Mouse (Mus musculus) adrenal gland, adult 8-10 months (tissue): ENCODE data around the gene Rassf3. TPM values are rescaled to one million over a fixed set of nuclear protein-coding genes. Genes with fewer than 3 reads are reported as not detected.
A peak's percentile ranks its signal among the peaks of the same experiment; 100 is the strongest.

Experiments used
- DNase-seq: peaks from one replicate; pipeline ENCODE4 v3.0.0; 2022
- total RNA-seq, 4 experiments: library from RNA; stranded (reverse); gene quantifications; 2 replicates each; pipeline ENCODE4 v1.2.4; 2022

The Rassf3 gene
- total RNA-seq, 4 experiments from 2014 or later = 36.3 to 54.6 (median 44.0) TPM

DNA sequence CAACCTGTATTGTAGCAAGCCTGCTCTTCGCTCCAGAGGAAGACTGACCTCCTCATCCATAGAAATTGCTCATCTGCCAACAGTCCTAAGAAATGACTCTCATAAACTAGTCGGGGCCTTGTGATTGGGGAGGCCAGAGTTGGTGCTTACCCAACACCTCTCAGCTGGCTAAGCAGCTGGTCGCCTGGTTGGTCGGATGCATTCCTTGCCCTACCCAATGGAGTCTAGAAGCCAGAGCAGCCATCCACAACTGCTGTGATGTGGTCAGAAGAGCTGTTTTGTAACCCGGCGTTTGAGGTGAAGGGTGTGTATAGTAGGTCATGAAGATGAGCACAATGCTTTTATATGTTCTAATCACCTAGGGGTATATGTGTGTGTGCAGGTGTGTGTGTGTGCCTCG, 77.5 kb downstream of the Rassf3 start:
- DNase-seq = no peak

- DNase-seq = no peak
Observed at GRCm38 (mm10) chr10:121395542-121396176, 80.5 kb downstream of the Rassf3 start.

DNA sequence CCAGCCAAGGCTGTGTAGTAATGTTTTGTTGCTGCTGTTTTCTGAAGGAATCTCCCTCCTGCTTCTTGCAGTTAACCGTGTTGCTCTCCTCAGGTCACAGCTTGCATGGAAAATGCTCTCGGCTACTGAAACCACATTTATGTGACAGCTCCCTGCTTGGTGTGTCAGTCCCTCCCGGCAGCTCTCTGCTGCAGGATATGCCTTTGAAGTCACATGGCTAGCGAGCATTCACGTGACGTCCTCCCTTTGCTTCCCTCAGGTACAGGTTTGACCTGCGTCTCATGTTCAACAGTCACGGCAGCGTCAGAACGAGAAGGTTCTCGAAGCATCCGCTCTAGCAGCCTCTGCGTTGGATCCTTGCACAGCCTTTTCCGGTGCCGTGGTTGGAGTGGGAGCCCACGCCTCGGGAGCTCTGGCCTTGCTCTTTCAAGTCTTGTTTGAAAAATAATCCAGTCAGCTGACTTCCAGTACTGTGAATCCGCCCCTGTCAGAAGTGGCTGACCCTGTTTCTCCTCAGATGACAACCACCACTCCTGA, 81.3 kb downstream of the Rassf3 start:
- DNase-seq = peak; percentile 34

GRCm38 (mm10) chr10:121394270-121394669, 81.9 kb downstream of the Rassf3 start:
- no peak for DNase-seq

DNA sequence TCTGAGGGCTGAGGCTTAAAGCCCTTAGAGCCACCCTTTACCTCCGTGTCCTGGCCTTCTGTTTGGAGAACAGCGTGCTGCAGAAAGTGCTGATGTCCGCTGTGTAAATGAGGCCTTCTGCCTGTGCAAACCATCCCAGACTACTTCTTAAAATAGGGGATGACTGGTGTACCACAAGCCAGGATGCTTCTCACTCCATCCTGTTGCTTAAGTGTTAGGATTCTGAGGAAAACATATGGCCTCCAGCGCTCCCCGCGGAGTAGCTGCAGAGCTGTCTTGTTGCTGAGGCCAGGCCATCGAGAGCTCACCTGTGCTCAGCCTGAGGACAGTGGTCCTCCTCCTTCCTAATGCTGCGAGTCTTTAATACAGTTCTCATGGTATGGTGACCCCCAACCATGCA, 84.2 kb downstream of the Rassf3 start:
- DNase-seq = no peak

GRCm38 (mm10) chr10:121390602-121391001, 85.5 kb downstream of the Rassf3 start:
- no peak for DNase-seq

DNA sequence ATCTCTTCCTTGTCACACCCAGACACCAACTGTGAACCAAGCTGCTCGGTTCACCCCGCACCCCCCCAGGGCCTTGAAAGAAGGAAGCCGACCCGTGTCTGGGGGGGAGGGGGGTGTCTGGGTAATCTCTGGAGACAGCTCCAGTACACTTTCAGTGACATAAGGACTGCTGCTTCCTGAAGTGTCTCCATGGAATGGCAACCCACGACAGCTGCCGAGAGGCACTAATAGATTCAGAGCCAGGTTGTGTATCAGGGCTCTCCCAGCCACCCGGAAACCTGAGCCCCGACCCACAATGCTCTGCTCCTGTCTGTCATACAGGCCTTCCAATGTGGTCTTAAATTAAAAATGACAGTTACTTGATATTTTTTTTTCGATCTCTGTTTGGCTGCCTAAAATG, 89.8 kb downstream of the Rassf3 start:
- no peak for DNase-seq

DNA sequence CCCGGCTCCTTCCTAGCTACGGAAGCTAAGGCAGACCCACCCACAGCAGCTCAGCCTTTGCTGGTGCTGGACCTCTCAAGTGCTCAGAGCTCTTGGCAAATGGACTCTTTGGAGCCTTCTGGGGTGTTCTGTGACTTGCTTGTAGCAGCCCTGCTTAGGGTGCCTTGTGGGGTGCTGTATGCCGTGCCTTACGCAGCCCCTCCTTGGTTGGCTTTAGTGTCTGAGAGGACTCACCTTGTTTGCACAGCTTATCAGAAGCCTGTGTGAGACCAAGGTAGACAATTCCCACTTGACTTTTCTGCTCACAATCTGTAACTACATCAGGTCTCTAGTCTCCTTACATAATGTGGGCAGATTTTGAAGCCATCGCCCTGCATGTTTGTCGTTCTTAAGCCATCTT, 90.5 kb downstream of the Rassf3 start:
- DNase-seq = no peak

GRCm38 (mm10) chr10:121384710-121385109, 91.4 kb downstream of the Rassf3 start:
- no peak for DNase-seq

DNA sequence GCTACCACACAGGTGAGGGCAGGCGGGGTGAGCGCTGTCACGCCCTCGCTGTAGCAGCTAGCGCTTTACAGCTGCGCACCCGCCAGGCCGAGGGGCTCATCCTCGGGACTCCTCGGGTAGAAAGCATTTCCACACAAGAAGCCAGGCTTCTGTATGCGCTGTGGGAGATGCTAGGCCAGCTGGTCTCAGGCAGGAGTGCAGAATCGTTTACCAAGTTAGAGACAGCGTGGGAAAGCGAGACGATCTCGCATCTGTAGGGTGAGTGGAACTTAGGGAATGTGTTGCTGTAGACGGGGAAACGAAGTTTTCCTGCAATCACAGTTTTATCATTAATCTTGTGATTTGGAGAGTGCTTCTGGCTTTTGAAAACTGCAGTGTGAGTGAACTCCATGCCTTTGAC, 94.9 kb downstream of the Rassf3 start:
- no peak for DNase-seq

GRCm38 (mm10) chr10:121379387-121379786, 96.8 kb downstream of the Rassf3 start:
- DNase-seq = no peak

GRCm38 (mm10) chr10:121376530-121377271, 99.4 kb downstream of the Rassf3 start:
- DNase-seq = no peak

GRCm38 (mm10) chr10:121375649-121376493, 100.3 kb downstream of the Rassf3 start:
- DNase-seq = no peak

DNA sequence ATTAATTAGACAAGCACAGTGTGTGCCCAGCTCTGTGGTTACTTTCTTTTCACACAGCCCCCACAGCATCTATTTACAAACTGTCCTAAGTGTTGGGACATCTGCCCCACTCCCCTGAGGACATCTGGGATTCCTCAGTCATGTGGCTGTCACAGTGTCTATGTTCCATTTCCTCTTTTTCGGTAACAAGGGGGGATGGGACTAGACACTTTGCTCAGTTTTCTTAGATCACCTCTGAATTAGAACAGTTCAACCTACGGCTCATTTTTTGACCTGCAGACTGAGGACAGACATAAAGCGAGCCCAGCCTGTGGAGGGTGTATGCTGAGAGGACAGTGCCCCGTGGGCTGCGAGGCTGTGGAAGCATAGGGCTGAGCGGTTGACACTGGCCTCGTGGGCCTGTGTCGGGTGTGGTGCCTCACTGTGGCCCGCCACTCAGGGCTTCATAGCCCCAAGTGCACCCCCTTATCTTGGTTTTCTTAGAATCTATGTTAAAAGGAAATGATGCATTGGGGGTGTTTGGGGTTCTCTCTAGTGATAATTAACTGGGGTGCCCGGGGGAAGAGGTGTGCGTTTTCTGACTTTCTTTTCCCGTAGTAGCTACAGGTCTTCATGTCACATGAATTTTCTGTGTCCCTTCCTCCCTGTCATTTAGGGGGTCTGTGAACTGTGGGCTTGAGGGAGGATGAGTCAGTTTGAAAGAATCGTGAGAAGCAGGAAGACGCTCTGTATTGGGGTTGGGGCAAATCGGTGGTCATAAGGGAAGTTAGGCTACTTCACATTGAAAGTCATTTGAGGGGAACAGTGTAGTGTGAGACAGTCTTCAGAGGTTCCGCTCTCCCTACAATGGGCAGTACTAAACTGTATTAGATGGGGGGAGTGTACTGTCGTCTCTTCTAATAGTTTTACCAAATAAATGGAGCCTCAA, 101.2 kb downstream of the Rassf3 start:
- no peak for DNase-seq

GRCm38 (mm10) chr10:121374013-121374412, 102.1 kb downstream of the Rassf3 start:
- DNase-seq = no peak

GRCm38 (mm10) chr10:121370777-121371176, 105.4 kb downstream of the Rassf3 start:
- no peak for DNase-seq

DNA sequence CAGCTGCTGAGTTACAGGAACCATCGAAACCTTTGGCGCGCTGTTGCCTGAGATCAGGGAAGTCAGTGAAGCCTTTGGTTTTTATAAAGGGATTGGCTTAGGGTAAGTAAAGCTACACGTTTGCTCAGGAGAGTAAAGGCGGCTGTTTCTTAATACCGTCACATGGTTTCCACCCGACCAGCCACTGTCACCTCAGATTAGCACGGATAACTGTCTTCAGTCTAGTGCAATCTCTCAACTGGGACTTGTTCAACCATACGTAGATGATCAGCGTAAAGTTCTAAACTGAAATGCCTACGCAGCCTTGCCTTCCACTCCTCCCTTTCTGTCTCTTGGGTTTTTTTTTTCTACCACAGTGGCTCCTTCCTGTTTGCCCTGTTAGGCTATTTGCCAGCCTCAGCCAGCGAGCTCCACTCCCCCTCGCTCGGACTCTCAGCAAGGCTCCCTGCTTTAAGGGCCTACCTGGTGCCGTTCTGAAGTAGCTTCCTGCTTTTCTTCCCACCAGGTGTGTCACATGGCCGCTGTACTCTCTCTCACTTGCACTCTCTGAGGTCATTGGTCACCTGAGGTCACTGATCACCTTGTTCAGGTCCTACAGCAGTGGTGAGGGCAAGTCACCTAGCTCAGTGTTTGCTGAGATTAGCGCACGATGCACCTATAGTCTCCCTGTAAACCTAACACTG, 107.2 kb downstream of the Rassf3 start:
- no peak for DNase-seq

DNA sequence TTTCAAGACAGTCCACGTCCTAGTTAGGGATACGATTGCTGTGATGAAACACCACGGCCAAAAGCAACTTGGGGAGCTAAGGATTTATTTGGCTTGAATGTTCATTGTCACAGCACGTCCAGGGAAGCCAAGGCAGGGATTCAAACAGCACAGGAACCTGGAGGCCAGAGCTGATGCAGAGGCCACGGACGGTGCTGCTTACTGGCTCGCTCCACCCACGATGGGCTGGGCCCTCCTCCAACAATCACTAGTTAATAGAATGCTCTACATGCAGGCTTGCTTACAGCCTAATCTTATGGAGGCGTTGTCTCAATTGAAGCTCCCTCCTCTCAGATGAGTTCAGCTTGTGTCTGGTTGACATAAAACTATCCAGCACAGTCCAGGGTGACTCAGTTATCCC, 108.4 kb downstream of the Rassf3 start:
- DNase-seq = no peak

DNA sequence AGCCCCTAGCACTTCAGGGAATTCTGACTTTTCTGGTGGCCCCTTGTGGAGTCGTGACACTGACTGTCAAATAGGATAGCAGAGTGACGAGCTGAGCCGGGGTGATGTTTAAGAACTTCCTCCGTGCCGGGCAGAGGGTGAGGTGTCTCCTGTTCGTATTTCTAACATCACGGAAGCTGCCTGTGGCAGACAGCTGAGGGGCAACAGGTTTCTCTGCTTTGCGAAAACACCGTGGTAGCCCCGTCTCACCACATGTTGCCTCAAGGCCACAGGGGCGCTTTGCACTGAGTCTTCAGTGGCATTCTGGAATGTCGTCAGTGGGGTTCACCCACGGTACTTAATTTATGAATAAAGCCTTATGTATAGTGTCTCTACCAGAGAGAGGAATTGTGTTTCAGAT, 108.9 kb downstream of the Rassf3 start:
- DNase-seq = no peak

DNA sequence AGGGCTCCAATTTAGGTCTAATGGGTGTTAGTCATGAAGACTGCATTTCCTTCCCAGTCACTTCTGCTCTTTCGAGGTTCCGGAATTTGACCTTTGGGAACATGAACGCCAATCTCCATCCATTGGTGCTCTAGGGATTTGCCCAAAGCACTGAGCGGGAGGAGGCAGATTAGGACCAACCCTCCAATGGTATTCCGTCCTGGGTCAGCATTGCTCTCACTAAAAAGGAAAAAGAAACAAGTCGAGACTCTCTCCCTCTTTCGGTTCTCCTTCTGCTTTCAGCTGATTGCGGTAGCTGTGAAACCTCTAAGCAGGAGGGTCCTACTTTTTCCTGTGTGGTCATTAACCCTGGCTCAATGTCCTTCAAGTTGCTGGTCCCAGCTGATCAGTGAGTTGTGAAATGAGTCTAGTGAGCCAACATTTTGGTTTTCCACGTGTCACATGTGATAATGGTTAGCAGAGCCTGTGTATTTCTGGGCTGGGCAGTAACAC, 110.3 kb downstream of the Rassf3 start:
- peak; percentile 49 for DNase-seq
